In the genomic region with DNA sequence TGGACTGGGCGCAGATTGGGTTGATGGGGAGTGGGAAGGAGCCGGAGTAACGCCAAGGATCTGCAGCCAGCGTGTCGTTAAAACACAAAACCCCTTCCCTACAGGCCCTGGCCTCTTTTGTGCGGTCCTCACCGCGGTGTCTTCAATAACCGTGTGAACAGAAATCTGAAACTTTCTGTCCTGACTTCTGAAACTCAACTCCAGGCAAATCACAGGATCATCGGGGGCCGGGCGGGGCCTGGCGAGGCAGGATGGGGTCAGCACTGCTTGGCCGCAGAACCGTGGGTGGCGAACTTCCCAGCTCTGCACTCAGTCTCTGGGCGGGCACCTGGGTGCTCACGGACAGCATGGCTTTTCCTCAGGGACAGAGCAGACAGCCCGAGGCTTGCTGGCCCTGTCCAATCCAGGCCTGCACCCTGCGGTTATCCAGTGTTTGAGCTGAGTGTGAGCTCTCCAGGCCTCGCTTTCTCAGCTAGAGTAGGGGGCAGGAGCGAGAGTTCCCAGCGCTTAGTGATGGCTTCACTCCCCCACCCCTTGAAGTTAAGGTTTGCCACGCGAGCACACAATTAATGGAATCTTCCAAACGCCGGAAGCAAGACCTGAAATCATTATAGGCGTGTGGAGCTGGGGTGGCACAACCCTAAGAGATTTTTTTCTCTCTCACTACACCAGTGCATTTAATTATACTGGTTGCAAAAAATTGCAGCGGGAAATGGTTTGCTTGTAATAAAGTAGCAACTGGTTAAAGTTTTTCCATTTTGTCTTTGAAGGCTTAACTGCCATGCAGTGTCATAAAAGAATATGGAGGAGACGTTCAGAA, we compare ENCODE assay signal across 9 mouse cellular contexts. TPM values are rescaled to one million over a fixed set of nuclear protein-coding genes. Genes with fewer than 3 reads are reported as not detected.
A peak's percentile ranks its signal among the peaks of the same experiment; 100 is the strongest.
DNase-seq lines count a peak whose midpoint lies in the region; ATAC-seq lines count a peak whose summit lies in the region.
"Had no signal": no experiment of that assay in that cellular context is flagged by ENCODE, and none has a peak within 500 bp of the region (broad histone marks: within the 10 kb centered on the region; RNA-seq: fewer than 3 reads in every experiment).

No protein-coding gene starts in this region.

- H3K27me3 ChIP-seq in forebrain, embryonic 16.5 days (replicated peaks; ENCODE audit: control insufficient read depth, insufficient read depth, low read length), result peaks cover 20% of the 10 kb centered on the region
- H3K27me3 ChIP-seq in intestine, embryonic 16.5 days (replicated peaks; ENCODE audit: control insufficient read depth, insufficient read depth, low read length), result peaks cover 7% of the 10 kb centered on the region; the same call in 1 of the 2 replicates
- peaks cover 68% of the 10 kb centered on the region for H3K27me3 ChIP-seq in lung, embryonic 15.5 days
- peaks cover 24% of the 10 kb centered on the region for H3K27me3 ChIP-seq in stomach, embryonic 16.5 days (ENCODE audit: control insufficient read depth, insufficient read depth, low read length)

- WGBS in forebrain, embryonic 16.5 days, result 2% methylated on average over 30 of the region's 30 CpGs
- 8% methylated on average over 30 of the region's 30 CpGs for WGBS in intestine, embryonic 16.5 days
- WGBS in lung, embryonic 15.5 days, result 12% methylated on average over 30 of the region's 30 CpGs
- WGBS in stomach, embryonic 16.5 days, result 13% methylated on average over 30 of the region's 30 CpGs

- H3K27ac ChIP-seq in forebrain, embryonic 16.5 days (ENCODE audit: low read length), result no peak overlapping the region
- H3K27ac ChIP-seq in intestine, embryonic 16.5 days (ENCODE audit: low read length), result peak overlapping the region; percentile 69
- H3K27ac ChIP-seq in lung, embryonic 15.5 days, result no peak overlapping the region
- H3K27ac ChIP-seq in stomach, embryonic 16.5 days (ENCODE audit: low read length), result peak overlapping the region; percentile 21

- no peak for ATAC-seq in forebrain, embryonic 16.5 days
- ATAC-seq in intestine, embryonic 16.5 days, result no peak
- no peak for ATAC-seq in lung, embryonic 15.5 days (ENCODE audit: borderline replicate concordance, extremely low read depth, low FRiP score, low TSS enrichment)
- no peak for ATAC-seq in stomach, embryonic 16.5 days (ENCODE audit: insufficient read depth, low FRiP score)
- ATAC-seq: Patski had no signal

- DNase-seq in kidney, adult 18-20 months, result peak; percentile 22
- DNase-seq in kidney, adult 11 months, result no peak
- DNase-seq in cerebellum, adult 9-11 months, result peak; percentile 28
- no peak for DNase-seq in T-cell, adult 2 months (ENCODE audit: low spot score)

- no peaks in the 10 kb centered on the region for H3K9me3 ChIP-seq in forebrain, embryonic 16.5 days (ENCODE audit: control insufficient read depth, low read length)
- no peaks in the 10 kb centered on the region for H3K9me3 ChIP-seq in intestine, embryonic 16.5 days (ENCODE audit: control insufficient read depth, low read length)
- H3K9me3 ChIP-seq in lung, embryonic 15.5 days, result no peaks in the 10 kb centered on the region
- no peaks in the 10 kb centered on the region for H3K9me3 ChIP-seq in stomach, embryonic 16.5 days (replicated peaks; ENCODE audit: control insufficient read depth, low read length)

- H3K4me2 ChIP-seq in forebrain, embryonic 16.5 days (ENCODE audit: low read length), result peak overlapping the region; percentile 67
- peak overlapping the region; percentile 91 for H3K4me2 ChIP-seq in intestine, embryonic 16.5 days (ENCODE audit: low read depth, low read length)
- H3K4me2 ChIP-seq in lung, embryonic 15.5 days, result peak overlapping the region; percentile 80
- H3K4me2 ChIP-seq in stomach, embryonic 16.5 days (ENCODE audit: low read depth, low read length), result peak overlapping the region; percentile 94

- H3K9ac ChIP-seq in forebrain, embryonic 16.5 days (replicated peaks; ENCODE audit: low read depth, low read length), result peak overlapping the region; percentile 36
- peak overlapping the region; percentile 56 for H3K9ac ChIP-seq in intestine, embryonic 16.5 days (ENCODE audit: low read depth, low read length)
- no peak overlapping the region; the same call in 1 of the 2 replicates for H3K9ac ChIP-seq in lung, embryonic 15.5 days
- peak overlapping the region; percentile 60 for H3K9ac ChIP-seq in stomach, embryonic 16.5 days (ENCODE audit: low read length)

- H3K36me3 ChIP-seq in forebrain, embryonic 16.5 days (ENCODE audit: control insufficient read depth, insufficient read depth), result no peaks in the 10 kb centered on the region
- no peaks in the 10 kb centered on the region for H3K36me3 ChIP-seq in intestine, embryonic 16.5 days (ENCODE audit: control insufficient read depth, insufficient read depth, low read length)
- H3K36me3 ChIP-seq in lung, embryonic 15.5 days, result no peaks in the 10 kb centered on the region
- no peaks in the 10 kb centered on the region for H3K36me3 ChIP-seq in stomach, embryonic 16.5 days (ENCODE audit: control insufficient read depth, insufficient read depth, low read length)

- peak overlapping the region; percentile 77 for H3K4me3 ChIP-seq in forebrain, embryonic 16.5 days (replicated peaks; ENCODE audit: low read length)
- peak overlapping the region; percentile 65 for H3K4me3 ChIP-seq in intestine, embryonic 16.5 days (ENCODE audit: low read length)
- peak overlapping the region; percentile 55 for H3K4me3 ChIP-seq in lung, embryonic 15.5 days
- peak overlapping the region; percentile 64 for H3K4me3 ChIP-seq in stomach, embryonic 16.5 days (replicated peaks; ENCODE audit: low read length)

- peaks cover 21% of the 10 kb centered on the region for H3K4me1 ChIP-seq in forebrain, embryonic 16.5 days (replicated peaks; ENCODE audit: control insufficient read depth, insufficient read depth, low read length)
- peaks cover 14% of the 10 kb centered on the region for H3K4me1 ChIP-seq in intestine, embryonic 16.5 days (ENCODE audit: control insufficient read depth, insufficient read depth, low read length)
- H3K4me1 ChIP-seq in lung, embryonic 15.5 days, result peaks cover 22% of the 10 kb centered on the region
- H3K4me1 ChIP-seq in stomach, embryonic 16.5 days (ENCODE audit: control insufficient read depth, insufficient read depth, low read length), result peaks cover 17% of the 10 kb centered on the region

RNA-seq across cellular contexts. Expression of gene Hey2, which starts 1.8 kb away (rescaled TPM):
- polyA plus RNA-seq in forebrain, embryonic 16.5 days (2015; fragmentation: Nextera tagmentation; extraction: Ambion mirVana), result 3.4 and 3.9 TPM in 2 replicates
- polyA plus RNA-seq in intestine, embryonic 16.5 days (2015; fragmentation: Nextera tagmentation; extraction: Ambion mirVana), result 2.9 TPM in 2 replicates
- polyA plus RNA-seq in lung, embryonic 15.5 days (2015; fragmentation: Nextera tagmentation; extraction: Ambion mirVana), result 3.5 and 3.8 TPM in 2 replicates
- 4.7 and 5.6 TPM in 2 replicates for polyA plus RNA-seq in stomach, embryonic 16.5 days (2015; fragmentation: Nextera tagmentation; extraction: Ambion mirVana)

RNA-seq across cellular contexts. Expression of gene Ncoa7, which starts 41.3 kb away (rescaled TPM):
- polyA plus RNA-seq in forebrain, embryonic 16.5 days (2015; fragmentation: Nextera tagmentation; extraction: Ambion mirVana), result 14.8 and 18.7 TPM in 2 replicates
- 8.1 and 9.4 TPM in 2 replicates for polyA plus RNA-seq in intestine, embryonic 16.5 days (2015; fragmentation: Nextera tagmentation; extraction: Ambion mirVana)
- 9.5 and 10.1 TPM in 2 replicates for polyA plus RNA-seq in lung, embryonic 15.5 days (2015; fragmentation: Nextera tagmentation; extraction: Ambion mirVana)
- 9.6 and 11.9 TPM in 2 replicates for polyA plus RNA-seq in stomach, embryonic 16.5 days (2015; fragmentation: Nextera tagmentation; extraction: Ambion mirVana)

Comparison
In these comparisons a context has a peak if more than half of its experiments do, and no peak if none do; other contexts are left out.
1. DNase-seq: peak in kidney, adult 18-20 months (single experiment) and cerebellum, adult 9-11 months (single experiment); none in kidney, adult 11 months (single experiment) and T-cell, adult 2 months (single experiment).
2. H3K27ac ChIP-seq: peak in intestine, embryonic 16.5 days (single experiment) and stomach, embryonic 16.5 days (single experiment); none in forebrain, embryonic 16.5 days (single experiment) and lung, embryonic 15.5 days (single experiment).
3. Peak in every context shown above with its lines, with median percentiles within 50 percentile points of each other: H3K4me2 ChIP-seq and H3K4me3 ChIP-seq.